ENCODE assay signal across 25 mouse cellular contexts in the genomic region with DNA sequence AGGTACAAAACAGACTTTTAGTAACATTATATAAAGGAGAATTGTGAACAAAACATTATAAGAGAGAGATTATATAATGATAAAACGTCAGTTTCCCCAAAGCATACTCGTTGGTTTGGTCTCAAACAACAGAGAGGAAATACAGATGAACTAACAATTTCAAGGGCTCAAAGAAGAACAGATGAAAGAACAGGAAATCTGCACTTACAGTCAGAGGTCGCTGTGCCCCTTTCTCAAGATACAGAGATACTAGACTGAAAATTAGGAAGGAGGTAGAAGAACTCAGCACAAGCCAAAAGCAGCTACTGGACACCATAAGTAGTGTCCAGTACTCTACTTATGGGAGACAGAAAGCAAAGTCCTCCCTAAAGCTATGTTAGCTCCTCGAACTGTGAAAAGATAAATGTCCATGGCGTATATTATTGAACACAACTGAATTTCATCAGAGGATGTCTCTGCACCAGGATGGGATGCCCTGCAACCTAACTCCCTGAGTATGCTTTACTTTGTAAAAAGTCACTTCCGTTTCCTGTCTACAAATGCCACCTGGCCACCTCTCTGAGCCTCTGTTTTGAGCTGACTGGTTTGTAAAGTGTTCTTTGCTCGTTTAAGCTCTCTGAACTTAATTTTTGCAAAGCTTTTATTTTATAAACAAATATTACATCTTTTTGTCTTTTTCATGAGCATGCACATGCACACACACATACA. TPM values are rescaled to one million over a fixed set of nuclear protein-coding genes. Genes with fewer than 3 reads are reported as not detected.
A peak's percentile ranks its signal among the peaks of the same experiment; 100 is the strongest.
DNase-seq lines count a peak whose midpoint lies in the region; TF ChIP-seq lines count a peak whose summit lies in the region.
"Had no signal": no experiment of that assay in that cellular context is flagged by ENCODE, and none has a peak within 500 bp of the region (broad histone marks: within the 10 kb centered on the region; RNA-seq: fewer than 3 reads in every experiment).

No protein-coding gene starts in this region.

- H3K9me3 ChIP-seq in heart, embryonic 10.5 days = no peaks in the 10 kb centered on the region
- H3K9me3 ChIP-seq: heart, embryonic 15.5 days; hindbrain, embryonic 12.5 days; limb, embryonic 13.5 days; lung, embryonic 15.5 days; neural tube, embryonic 12.5 days had no signal

- no peaks in the 10 kb centered on the region for H3K27me3 ChIP-seq in heart, embryonic 10.5 days (ENCODE audit: insufficient read depth, poor library complexity, severe bottlenecking)
- no peaks in the 10 kb centered on the region for H3K27me3 ChIP-seq in cerebellum, adult 2 months (ENCODE audit: control insufficient read depth, insufficient read depth, low read length)
- H3K27me3 ChIP-seq: CH12.LX; heart, embryonic 15.5 days; hindbrain, embryonic 12.5 days; limb, embryonic 13.5 days; lung, embryonic 15.5 days; neural tube, embryonic 12.5 days had no signal

- no peak for TF ChIP-seq CTCF in cerebellum, adult 2 months (IDR thresholded peaks at IDR 0.05; ENCODE audit: borderline replicate concordance, insufficient read depth, low read depth, low read length)

- peak; percentile 22 for DNase-seq in heart, embryonic 10.5 days (ENCODE audit: low spot score)
- DNase-seq in heart, postnatal 36 days = no peak
- DNase-seq in naive thymus-derived CD4-positive, alpha-beta T cell, adult 2 months (ENCODE audit: low read depth) = peak; percentile 76
- DNase-seq in thymus, postnatal 25 days = peak; percentile 43
- no peak for DNase-seq in urinary bladder, adult 2 months (ENCODE audit: low spot score)
- no peak for DNase-seq in urinary bladder, postnatal 10 days (ENCODE audit: low spot score)
- no peak for DNase-seq in cerebellum, adult 2 months
- DNase-seq: adrenal gland, postnatal 10 days; cerebellum, adult 11 months; cerebellum, postnatal 14 days; kidney, adult 11 months; kidney, postnatal 25 days; lung, postnatal 36 days; right cerebral cortex, postnatal 4 days had no signal

- H3K4me3 ChIP-seq in heart, embryonic 10.5 days = no peak overlapping the region
- H3K4me3 ChIP-seq in cerebellum, adult 2 months (replicated peaks; ENCODE audit: insufficient read depth, low read depth, low read length) = no peak overlapping the region
- H3K4me3 ChIP-seq: erythroblast, embryonic 14.5 days; heart, embryonic 15.5 days; hindbrain, embryonic 12.5 days; layer of hippocampus, adult 2 months; left cerebral cortex, adult 2 months; limb, embryonic 13.5 days; lung, embryonic 15.5 days; neural tube, embryonic 12.5 days had no signal

- 74% methylated on average over 7 of the region's 7 CpGs for WGBS in heart, embryonic 10.5 days
- 83% methylated on average over 7 of the region's 7 CpGs for WGBS in cerebellum, adult 2 months

- TF ChIP-seq POLR2A in cerebellum, adult 2 months (IDR thresholded peaks at IDR 0.05; ENCODE audit: borderline replicate concordance, insufficient read depth, low read length) = no peak

- no peaks in the 10 kb centered on the region for H3K4me1 ChIP-seq in heart, embryonic 10.5 days
- H3K4me1 ChIP-seq in cerebellum, adult 2 months (ENCODE audit: control insufficient read depth, insufficient read depth, low read length) = no peaks in the 10 kb centered on the region
- H3K4me1 ChIP-seq: heart, embryonic 15.5 days; hindbrain, embryonic 12.5 days; lung, embryonic 15.5 days; neural tube, embryonic 12.5 days had no signal

- H3K27ac ChIP-seq in heart, embryonic 10.5 days = no peak overlapping the region
- H3K27ac ChIP-seq in cerebellum, adult 2 months (ENCODE audit: insufficient read depth, low read length) = no peak overlapping the region
- H3K27ac ChIP-seq: heart, embryonic 15.5 days; hindbrain, embryonic 12.5 days; hindbrain, postnatal 0 days; layer of hippocampus, adult 2 months; left cerebral cortex, adult 2 months; limb, embryonic 13.5 days; lung, embryonic 15.5 days; neural tube, embryonic 12.5 days; stomach, postnatal 0 days had no signal

- no peaks in the 10 kb centered on the region for H3K36me3 ChIP-seq in heart, embryonic 10.5 days
- H3K36me3 ChIP-seq: heart, embryonic 15.5 days; hindbrain, embryonic 12.5 days; limb, embryonic 13.5 days; lung, embryonic 15.5 days; neural tube, embryonic 12.5 days had no signal

- intact Hi-C loops in heart, postnatal 36 days (cut with DNase I) = no loop called here

RNA-seq across cellular contexts. Expression of a gene that starts 44.8 kb away (rescaled TPM):
- polyA plus RNA-seq in heart, embryonic 10.5 days (2016; fragmentation: Nextera tagmentation; extraction: Ambion mirVana) = 0.05 and 0.16 TPM in 2 replicates
- 100 to 1,000 TPM; 104 to 189 TPM for total RNA-seq in heart, postnatal 36 days (2021)
- 48.4 and 88.6 TPM in 2 replicates for polyA plus RNA-seq in urinary bladder, adult 2 months (2012; rRNA removed)
- polyA plus RNA-seq in cerebellum, adult 2 months (2012; rRNA removed) = 4.6 and 5.1 TPM in 2 replicates

Comparison
In these comparisons a context has a peak if more than half of its experiments do, and no peak if none do; other contexts are left out.
1. DNase-seq: peak in heart, embryonic 10.5 days (single experiment), naive thymus-derived CD4-positive, alpha-beta T cell, adult 2 months (single experiment) and thymus, postnatal 25 days (single experiment); none in heart, postnatal 36 days (0 of 2), urinary bladder, adult 2 months (single experiment), urinary bladder, postnatal 10 days (single experiment) and cerebellum, adult 2 months (0 of 2).